Mouse (Mus musculus): Measurements from ENCODE around the gene Xylt1. TPM values are rescaled to one million over a fixed set of nuclear protein-coding genes. Genes with fewer than 3 reads are reported as not detected.

Gene Xylt1
- 1 to 10 TPM; 4.2 to 5.4 TPM for total RNA-seq (2021)
- long read RNA-seq, experiment 1, partial matches to known transcripts = 1 of 1 reads
- long read RNA-seq, experiment 1, other reads (novel, unspliced or antisense) = 0 of 1 reads
- long read RNA-seq, experiment 2, partial matches to known transcripts = 0 of 1 reads
- long read RNA-seq, experiment 2, other reads (novel, unspliced or antisense) = 1 of 1 reads

DNA sequence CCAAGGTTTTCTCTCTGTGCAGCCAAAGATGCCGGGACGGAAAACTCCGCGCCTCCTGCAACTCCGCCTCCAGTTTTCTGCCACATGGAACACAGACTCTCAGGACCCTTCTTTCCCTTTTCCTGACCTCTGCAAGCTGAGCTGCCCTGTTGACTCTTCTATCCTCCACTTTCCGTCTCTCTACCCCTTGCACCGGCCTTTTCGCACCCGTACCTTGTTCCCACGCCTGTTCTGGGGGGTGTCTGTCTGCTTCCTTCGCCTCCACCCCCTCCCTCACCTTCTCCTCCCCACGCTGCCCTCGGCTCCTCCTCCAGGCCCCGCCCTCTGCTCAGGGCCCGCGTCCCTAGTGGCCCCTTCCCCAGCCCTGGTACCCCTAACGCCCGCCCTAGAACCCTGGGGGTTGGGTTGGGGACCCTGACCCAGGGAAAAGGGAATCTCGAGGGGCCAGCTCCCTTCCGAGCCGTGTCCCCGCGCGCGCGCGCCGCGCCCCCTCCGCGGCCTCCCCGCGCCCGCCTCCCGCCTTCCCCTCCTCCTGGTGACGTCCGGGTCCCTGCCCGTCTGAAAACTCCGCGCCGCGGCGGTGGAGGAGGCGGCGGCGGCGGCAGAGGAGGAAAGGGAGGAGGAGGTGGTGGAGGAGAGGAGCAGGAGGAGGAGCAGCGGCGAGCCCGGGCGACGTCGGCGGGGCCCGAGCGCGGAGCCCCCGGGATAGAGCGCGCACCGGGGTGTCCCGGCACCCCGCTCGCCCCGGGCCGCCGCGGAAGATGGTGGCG, at the start of gene Xylt1:
Xylt1 (plus strand) TSS at position 562 of the 770 bp plus-strand sequence.
- intact Hi-C loops (cut with DNase I; ENCODE audit: low total_unique reads) = no loop called here
- peak; percentile 82 for DNase-seq

DNA sequence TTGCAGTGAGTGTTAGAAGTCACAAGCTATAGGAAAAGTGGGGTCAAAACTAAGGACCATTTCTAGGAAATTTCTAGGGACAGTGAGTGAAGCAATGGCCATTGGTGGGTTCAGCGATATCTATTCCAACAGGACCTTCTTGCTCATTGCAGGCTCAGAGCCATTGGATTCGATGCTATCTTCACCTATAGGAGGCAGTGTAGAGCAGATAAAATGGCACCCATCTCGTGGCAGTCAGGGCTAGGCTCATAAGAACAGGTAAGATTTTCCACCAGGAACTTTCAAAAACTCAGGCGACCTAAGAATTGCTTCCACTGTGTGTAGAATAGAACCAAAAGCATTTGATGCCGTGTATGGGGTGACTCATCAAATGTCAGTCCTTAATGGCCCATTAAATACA, 46.8 kb upstream of the Xylt1 start:
- intact Hi-C loops (cut with DNase I; ENCODE audit: low total_unique reads) = no loop called here
- DNase-seq = no peak

DNA sequence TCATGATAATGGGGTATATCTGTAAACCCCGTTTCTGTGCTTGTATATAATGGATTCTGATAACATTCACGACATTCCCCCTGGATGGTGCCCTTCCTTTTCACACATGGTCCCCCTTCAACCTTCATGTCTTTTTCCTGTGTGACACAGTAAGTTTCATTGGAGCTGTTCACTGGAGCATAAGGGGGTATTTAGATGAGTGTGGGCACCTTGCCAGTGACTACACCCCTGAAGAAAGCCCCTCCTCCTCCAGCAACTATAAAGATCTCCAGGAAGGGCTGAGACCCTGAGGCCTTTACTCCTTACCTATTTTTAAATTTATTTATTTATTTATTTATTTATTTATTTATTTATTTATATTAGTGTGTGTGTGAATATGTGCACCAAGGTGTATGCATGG, 24.5 kb upstream of the Xylt1 start:
- intact Hi-C loops (cut with DNase I; ENCODE audit: low total_unique reads) = no loop called here
- no peak for DNase-seq

DNA sequence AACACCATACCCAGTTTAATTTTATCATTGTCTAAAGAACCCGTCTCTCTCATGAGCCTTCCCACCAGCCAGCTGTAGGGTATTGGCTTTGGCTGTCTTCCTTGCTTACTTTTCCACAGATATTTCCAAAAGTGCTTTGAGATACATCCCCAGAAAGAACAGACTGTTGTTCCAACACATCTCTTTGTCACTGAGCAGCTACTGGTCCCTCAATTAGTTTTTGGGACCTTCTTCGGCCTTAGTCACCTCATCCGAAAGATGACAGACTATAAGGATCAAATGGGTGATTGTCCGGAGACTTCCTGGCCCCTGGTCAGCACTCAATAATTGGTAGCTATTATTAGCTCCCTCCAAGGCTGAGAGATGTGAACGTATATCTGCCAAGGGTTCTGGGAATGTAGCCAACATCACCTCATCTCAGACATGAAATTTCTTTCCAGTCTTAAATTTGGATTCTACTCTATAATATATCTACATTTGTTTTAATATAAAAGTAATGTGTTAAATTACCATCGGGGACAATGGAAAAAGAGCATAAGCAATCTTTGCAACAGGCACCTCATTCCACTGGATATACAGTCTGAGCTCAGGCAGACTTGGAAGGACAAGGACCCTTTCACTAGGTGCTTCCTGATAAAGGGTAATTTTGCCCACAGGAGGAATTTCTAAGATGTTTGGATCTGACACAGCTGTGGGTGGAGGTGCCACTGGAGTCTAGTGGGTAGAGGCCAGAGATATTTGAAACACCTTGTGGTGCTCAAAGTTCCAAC, 23.2 kb upstream of the Xylt1 start:
- DNase-seq = no peak
- intact Hi-C loops (cut with DNase I; ENCODE audit: low total_unique reads) = no loop called here

DNA sequence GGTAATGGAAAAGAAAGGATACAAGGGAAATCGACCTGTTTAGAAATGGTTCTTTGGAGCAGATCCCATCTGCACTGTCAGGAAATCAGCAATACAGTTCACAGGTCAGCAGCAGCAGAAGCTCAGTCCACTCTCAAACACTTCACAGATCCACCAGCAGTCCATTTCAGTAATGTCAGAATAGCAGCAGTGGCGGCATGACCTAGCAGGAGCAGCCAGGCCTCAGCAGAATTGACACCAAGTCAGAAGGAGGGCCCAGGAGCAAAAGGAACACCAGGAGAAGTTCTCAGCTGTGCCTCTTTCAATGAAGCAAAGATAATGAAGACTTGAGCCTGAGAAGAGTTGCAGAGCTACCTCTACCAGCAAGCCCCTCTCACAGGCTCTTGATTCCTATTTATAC, 19.5 kb upstream of the Xylt1 start:
- no peak for DNase-seq
- intact Hi-C loops (cut with DNase I; ENCODE audit: low total_unique reads) = no loop called here

DNA sequence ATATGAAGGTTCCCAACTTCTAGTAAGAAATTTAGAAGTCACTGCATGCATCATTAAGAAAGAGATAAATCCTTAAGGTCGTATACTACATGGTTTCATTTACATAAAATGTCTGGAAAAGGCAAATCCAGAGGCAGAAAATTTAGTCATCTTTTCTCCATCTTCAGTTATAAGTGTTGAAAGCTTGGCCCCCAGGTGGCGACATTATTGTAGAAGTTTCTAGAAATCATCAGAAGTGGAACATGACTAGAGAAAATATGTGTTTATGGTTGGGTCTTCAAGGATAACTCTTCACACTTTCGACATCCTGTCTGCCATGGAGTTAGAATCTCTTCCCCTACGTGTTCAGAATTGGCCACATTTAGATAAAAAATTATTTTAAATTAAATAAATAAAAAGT, 18.3 kb upstream of the Xylt1 start:
- no peak for DNase-seq
- intact Hi-C loops (cut with DNase I; ENCODE audit: low total_unique reads) = no loop called here

DNA sequence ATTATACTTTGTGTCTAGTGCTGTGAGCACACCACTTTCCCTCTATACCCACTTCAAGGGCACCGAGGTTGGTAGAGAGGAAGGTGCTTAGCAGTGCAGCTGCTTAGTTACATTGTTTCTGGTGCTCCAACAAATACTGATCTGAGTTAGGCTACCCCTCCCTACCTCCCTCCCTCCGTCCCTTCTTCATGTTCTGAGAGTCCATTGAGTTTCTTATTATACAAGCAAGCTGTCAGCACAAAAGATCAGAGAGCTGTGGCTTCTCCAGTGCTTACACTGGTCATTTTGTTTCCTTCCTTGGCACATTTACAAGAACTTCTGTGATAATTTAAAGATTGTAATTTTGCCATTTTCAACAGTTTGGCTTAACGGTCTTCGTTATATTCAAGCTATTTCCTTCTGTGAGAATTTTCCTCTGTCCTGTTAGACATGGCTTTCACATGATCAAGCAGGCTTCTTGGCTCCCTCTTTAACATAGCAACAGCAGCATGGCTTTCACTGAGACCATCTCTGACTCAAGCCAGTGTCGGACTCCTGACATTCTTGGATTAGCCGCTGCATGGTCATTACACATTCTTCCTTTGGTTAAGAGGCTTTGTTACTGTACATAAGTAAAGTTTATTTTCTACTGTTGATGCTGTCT, 12.0 kb upstream of the Xylt1 start:
- no peak for DNase-seq
- intact Hi-C loops (cut with DNase I; ENCODE audit: low total_unique reads) = no loop called here

DNA sequence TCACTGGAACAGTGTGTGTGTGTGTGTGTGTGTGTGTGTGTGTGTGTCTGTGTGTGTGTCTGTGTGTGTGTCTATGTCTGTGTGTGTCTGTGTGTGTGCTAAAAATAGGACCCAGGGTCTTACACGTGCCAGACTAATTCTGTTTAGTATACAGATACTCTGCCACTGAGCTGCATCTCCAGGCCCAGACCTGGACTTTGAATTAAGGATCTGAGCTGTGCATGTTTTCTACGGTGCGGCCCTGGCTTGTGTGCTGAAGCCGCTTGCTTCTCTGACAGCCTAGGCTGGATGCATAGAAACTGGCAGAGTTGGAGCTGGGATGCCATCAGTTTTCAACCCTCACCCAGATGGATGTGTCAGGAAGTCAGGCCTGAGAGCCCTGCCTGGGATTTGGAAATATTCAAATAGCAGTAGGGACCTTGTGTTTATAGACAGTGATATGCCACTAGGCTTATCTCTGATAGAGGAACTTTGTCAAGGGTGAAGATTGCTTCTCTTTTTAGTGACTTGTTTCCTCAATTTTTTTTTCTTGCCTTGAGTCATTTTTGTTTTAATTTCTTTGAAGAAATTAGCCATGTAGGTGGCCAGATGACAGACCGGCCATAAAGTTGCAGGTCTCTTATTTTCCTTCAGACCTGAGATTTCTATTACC, 11.4 kb upstream of the Xylt1 start:
- no peak for DNase-seq
- intact Hi-C loops (cut with DNase I; ENCODE audit: low total_unique reads) = no loop called here

DNA sequence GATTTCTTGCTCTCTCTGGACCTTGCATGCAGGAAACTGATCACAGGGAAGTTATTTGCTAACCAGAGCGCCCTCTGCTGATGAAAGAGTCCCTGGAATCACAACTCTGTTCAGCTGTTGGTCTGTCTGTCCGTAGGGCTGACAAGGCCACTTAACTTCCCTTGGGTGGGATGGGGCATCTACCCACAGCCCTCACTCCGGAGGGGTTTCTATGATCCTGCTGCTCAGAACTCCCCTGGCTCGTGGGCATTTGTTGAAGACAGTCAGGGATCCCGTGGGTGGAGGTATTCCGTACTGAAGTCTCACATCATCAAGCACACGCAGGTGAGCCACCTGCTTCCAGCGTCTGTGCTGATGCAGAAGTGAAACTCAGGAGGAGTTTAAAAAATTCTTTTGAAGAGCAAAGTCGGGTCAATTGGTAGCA, 4.9 kb upstream of the Xylt1 start:
- intact Hi-C loops (cut with DNase I; ENCODE audit: low total_unique reads) = loop anchor here (5.0 to 10.0 kb wide), 3 partner anchors 246 to 731 kb away; no protein-coding TSS in a partner anchor
- DNase-seq = peak; percentile 49

DNA sequence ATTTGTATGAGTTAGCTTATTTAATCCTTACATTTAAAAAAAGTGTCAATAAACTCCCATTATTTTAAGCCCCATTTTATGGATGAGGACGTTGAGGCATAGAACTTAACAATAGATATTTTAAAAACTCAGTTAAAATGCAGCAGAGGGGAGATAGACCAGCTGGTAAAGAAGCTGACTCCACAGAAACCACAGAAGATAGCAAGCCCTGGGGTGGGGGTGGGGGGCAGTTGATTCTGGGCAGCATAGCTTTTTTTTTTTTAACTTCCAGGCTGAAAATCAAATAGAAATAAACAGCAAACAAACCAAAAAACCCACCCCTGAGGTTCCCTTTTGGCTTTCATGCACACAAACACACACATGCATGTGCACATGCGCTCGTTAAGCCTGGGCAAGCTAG, 3.6 kb upstream of the Xylt1 start:
- no peak for DNase-seq
- intact Hi-C loops (cut with DNase I; ENCODE audit: low total_unique reads) = loop anchor here (5.0 to 10.0 kb wide), 3 partner anchors 245 to 732 kb away; no protein-coding TSS in a partner anchor

DNA sequence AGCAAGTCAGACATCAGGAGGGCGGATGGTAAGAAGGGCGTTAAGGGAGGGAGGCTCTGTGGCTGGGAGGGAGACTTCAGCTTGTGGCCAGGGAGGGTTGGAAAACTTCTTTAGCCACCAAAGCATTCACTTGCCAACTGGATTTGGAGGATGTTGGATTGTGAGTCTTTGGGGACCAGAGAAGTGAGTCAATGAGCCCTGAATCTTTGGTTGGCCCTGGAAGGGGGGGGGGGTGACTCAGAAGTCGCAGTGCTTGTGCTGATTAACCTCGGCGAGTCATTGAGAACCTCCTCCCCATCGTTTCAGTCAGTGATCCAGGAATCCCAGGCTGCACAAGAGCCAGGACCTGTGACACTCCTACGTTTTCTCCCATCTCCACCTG, 752 bp upstream of the Xylt1 start:
- DNase-seq = no peak
- intact Hi-C loops (cut with DNase I; ENCODE audit: low total_unique reads) = no loop called here

DNA sequence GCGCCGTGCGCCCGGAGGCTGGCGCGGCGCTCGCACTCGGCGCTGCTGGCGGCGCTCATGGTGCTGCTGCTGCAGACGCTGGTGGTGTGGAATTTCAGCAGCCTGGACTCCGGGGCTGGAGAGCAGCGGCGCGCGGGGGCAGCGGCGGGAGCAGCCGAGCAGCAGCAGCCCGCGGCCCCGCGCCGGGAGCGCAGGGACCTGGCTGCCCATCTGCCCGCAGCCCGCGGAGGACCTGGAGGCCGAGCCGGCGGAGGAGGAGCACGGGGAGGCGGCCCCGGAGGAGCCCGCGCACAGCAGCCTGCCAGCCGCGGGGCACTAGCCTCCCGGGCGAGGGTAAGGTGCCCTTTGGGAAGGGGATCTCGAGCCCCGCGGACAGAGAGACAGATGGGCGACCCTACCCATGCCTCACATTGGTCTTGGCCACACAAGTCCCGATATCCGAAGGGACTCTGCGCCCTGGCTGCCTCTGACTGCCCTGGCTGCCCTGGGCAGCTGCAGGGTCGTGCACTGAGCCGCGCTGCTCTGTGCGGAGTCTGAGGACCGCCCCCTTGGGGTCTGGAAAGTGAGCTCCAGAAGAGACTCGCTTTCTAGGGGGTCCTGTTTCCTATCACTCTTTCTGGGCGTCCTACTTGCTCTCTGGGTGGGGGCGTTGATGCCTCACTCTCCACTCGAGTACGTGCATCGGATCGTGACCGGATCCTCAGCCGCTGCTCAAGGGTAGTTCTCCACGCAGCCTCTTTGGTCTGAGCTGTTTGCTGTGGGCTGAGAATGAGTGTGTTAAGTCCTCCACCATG, 606 bp downstream of the Xylt1 start:
- peak; percentile 62 for DNase-seq
- intact Hi-C loops (cut with DNase I; ENCODE audit: low total_unique reads) = no loop called here

DNA sequence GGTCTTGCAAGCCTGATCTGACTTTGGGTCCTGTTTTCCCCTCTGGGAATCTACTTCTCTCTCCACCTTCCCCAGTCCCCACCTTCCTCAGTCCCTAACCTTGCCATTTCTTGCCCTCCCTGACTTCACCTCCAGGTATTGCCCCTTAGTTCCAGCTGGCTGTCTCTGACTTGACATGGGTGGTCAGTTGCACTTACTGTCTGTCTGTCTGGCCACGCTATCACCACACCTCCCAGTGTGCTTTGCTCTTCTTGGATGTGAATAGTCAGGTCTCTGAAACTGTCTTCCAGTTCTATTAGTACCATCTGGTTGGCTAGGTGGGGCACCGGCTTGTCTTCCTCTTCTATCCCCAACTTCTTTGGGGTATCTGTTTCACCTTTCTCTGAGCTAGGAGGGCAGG, 1.2 kb downstream of the Xylt1 start:
- DNase-seq = no peak
- intact Hi-C loops (cut with DNase I; ENCODE audit: low total_unique reads) = no loop called here

DNA sequence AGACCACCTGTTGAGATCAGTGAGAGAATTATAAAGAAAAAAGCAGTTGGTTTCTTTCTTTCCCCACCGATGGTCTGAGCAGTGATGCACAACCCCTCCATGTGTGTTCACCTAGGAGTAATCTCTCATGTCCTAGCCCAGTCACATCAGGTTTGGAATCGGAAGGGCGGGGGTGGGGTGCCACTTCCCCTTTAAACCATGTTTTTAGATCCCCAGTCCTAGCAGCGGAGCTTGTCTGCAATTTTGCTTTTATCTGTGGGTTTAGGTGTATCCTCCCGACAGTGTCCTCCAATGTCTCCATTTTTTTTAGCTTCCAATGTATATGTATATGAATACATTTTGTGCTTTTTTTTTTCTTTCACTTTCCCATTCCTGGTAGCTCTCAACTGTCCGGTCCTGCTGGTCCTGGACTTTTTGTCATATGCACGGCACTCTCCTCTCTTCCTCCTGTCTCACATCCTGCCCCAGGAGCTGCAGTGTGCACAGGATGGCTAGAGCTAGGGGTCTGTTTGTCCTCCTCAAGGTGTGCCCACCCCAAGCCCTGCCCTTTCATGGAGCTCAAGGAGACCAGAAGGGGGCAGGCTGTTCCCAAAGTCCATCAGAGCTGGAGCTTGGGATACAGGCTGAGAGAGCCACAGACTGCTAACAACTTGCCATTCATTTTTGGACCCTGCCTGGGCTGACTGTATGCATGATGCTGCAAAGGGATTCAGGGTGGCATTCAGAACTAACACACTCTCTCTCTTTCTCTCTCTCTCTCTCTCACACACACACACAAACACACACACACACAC, 2.6 kb downstream of the Xylt1 start:
- intact Hi-C loops (cut with DNase I; ENCODE audit: low total_unique reads) = no loop called here
- DNase-seq = peak; percentile 47

DNA sequence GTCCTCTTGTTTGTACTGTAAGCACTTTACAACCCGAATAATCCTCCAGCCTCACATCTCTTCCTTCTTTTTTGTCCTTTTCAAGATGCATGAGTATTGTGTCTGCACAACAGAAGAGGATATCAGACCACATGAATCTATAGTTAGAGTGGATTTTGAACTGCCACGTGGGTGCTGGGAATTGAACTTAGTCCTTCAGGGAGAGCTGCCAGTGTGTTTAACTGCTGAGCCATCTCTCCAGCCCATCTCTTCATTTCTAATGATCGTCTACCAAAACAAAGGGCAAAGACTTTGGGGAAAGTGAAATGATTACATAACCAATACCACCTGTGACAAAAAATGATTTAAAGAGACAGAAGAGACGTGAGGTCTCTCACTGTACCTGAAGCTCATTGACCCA, 5.6 kb downstream of the Xylt1 start:
- no peak for DNase-seq
- intact Hi-C loops (cut with DNase I; ENCODE audit: low total_unique reads) = no loop called here

DNA sequence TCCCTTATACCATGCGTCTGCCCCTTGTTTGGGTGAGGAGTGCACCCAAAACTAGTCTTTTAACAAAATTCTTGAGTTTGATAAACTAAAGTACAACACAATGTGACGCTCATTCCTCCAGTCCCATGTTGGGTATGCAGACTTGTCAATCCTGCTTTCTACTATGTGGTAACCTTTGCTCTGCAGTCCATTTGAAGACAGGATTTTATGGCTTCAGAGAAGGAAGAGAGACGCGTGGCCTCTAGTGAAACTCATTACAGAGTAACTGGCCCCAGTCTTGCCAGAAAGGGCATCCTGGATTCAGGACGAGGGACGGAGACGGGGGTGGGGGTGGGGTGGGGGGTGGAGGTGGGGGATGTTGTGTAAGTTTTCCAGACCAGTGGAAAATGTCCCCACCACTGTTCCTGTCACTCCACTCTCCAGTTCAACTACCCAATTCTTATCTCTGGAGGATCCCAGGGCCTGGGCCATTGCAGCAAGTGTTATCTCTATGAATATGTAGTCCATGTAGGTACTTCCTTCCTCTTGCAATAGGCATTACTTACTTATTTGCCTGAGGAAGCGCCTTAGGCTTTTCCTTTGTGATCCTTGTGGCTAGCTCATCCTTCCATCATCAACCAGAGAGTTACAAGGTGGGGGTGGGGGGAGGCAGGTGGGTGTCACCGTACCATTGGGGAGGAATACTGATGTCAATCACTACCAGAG, 7.7 kb downstream of the Xylt1 start:
- intact Hi-C loops (cut with DNase I; ENCODE audit: low total_unique reads) = no loop called here
- no peak for DNase-seq

DNA sequence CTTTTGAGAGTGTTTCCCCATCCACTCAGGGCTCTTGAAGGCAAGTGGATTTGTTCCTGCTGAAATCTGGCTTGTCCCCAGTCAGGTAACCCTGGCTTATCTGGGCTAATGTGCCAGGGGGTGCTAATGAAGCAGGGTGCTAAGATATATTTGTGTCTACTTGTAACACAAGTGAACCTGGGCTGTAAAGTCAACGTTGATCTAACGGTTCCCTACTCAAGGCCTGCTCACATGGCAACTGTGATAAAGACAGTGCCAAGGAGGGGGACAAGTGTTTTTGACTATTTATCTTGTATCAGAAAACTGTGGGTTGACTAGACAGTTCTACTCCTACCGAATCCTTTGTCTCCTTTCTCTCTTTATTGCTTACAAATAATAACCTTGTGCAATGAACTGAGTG, 8.3 kb downstream of the Xylt1 start:
- intact Hi-C loops (cut with DNase I; ENCODE audit: low total_unique reads) = no loop called here
- DNase-seq = no peak

Measured in gastrocnemius, postnatal 14 days (tissue).